Mouse (Mus musculus) mesoderm, embryonic 11.5 days (tissue): Measurements from ENCODE around the gene Olfr679.
"Not testable (repeated sequence)": the region's sequence is repeated elsewhere in the genome, so short reads cannot be mapped to it uniquely, and the experiment has no call there.

Experiments
- DNase-seq: peaks from one replicate; pipeline ENCODE4 v3.0.0-alpha.2; 2012; ENCODE audit warnings: low read depth, low spot score

The Olfr679 gene

GRCm38 (mm10) chr7:105080905-105081304, at the start of gene Olfr679:
TSS of gene Olfr679 (plus strand) at chr7:105081205.
- no peak for DNase-seq

- DNase-seq, result no peak
These were observed 48.6 kb upstream of the Olfr679 start, which contains the start of gene Olfr676 for GRCm38 (mm10) chr7:105032398-105032797. TSS of gene Olfr676 (plus strand) at chr7:105032698.

- not testable (repeated sequence) for DNase-seq
These were observed 47.2 kb upstream of the Olfr679 start for GRCm38 (mm10) chr7:105033836-105034235.

- DNase-seq, result no peak
These were observed 22.1 kb upstream of the Olfr679 start for GRCm38 (mm10) chr7:105058951-105059350.

- no peak for DNase-seq
These were observed 16.8 kb upstream of the Olfr679 start, which contains the start of gene Olfr678 for GRCm38 (mm10) chr7:105064175-105064574. TSS of gene Olfr678 (plus strand) at chr7:105064475.

- DNase-seq, result not testable (repeated sequence)
These were observed 11.7 kb downstream of the Olfr679 start, which contains the start of gene Olfr680-ps1 for GRCm38 (mm10) chr7:105092717-105093116. TSS of gene Olfr680-ps1 (minus strand) at chr7:105092817.

GRCm38 (mm10) chr7:105116536-105116935, 35.5 kb downstream of the Olfr679 start, which contains the start of gene Olfr681:
TSS of gene Olfr681 (plus strand) at chr7:105116836.
- DNase-seq, result no peak
